Mouse (Mus musculus) ES-E14 (cell line): ENCODE results near the gene Zfp420.

Experiments
- CHD2 ChIP-seq: IDR thresholded peaks from 2 replicates; pipeline ENCODE4 v1.6.1; 2014; ENCODE audit warnings: mild to moderate bottlenecking, low read depth, low read length, inconsistent platforms
- ZC3H11A ChIP-seq: IDR thresholded peaks from 2 replicates; pipeline ENCODE4 v1.6.1; 2012; ENCODE audit warnings: low read depth, mild to moderate bottlenecking, inconsistent platforms, low read length, borderline replicate concordance

- TF ChIP-seq ZC3H11A, result no peak
- no peak for TF ChIP-seq CHD2
These were observed 31.8 kb upstream of the Zfp420 start for GRCm38 (mm10) chr7:29828001-29828400.
